Mouse (Mus musculus): ENCODE data around the gene Fam3c. TPM values are rescaled to one million over a fixed set of nuclear protein-coding genes. Genes with fewer than 3 reads are reported as not detected.
A peak's percentile ranks its signal among the peaks of the same experiment; 100 is the strongest.

The Fam3c gene
- polyA plus RNA-seq, 1 experiment from 2014 or later: 65.0 TPM

- H3K4me1 ChIP-seq (replicated peaks; ENCODE audit: insufficient read depth, low read length): 0 out of 2 replicates have a peak, but pooled peaks cover 8% of the 10 kb centered on the region
- H3K27ac ChIP-seq: no peak overlapping the region
- peaks cover 26% of the 10 kb centered on the region for H3K27me3 ChIP-seq (ENCODE audit: insufficient read depth, low read length)
- H3K4me2 ChIP-seq (ENCODE audit: low read length): no peak overlapping the region
- H3K9me3 ChIP-seq (replicated peaks; ENCODE audit: low read length): no peaks in the 10 kb centered on the region
- WGBS: 33% methylated on average over 4 of the region's 4 CpGs
- peak; percentile 44 for DNase-seq (ENCODE audit: low spot score)
- no peak overlapping the region for H3K9ac ChIP-seq (ENCODE audit: low read depth, low read length)
- no peak for TF ChIP-seq CTCF (IDR thresholded peaks at IDR 0.05; ENCODE audit: low read depth)
- no peak for ATAC-seq (replicated peaks; ENCODE audit: low FRiP score, low read depth)
- no peaks in the 10 kb centered on the region for H3K36me3 ChIP-seq (ENCODE audit: insufficient read depth, low read length)
- H3K4me3 ChIP-seq (replicated peaks; ENCODE audit: low read depth, low read length): no peak overlapping the region
Observed at GRCm38 (mm10) chr6:22292056-22292455, 64.0 kb downstream of the Fam3c start.

GRCm38 (mm10) chr6:22290790-22291189, 65.3 kb downstream of the Fam3c start:
- WGBS: 80% methylated on average over 8 of the region's 8 CpGs

GRCm38 (mm10) chr6:22289461-22290021, 66.5 kb downstream of the Fam3c start:
- no peak overlapping the region for H3K27ac ChIP-seq
- ATAC-seq (replicated peaks; ENCODE audit: low FRiP score, low read depth): no peak
- 2% methylated on average over 21 of the region's 21 CpGs for WGBS
- peak overlapping the region; percentile 50 for H3K4me2 ChIP-seq (ENCODE audit: low read length)
- H3K4me3 ChIP-seq (replicated peaks; ENCODE audit: low read depth, low read length): peak overlapping the region; percentile 33
- no peaks in the 10 kb centered on the region for H3K9me3 ChIP-seq (replicated peaks; ENCODE audit: low read length)
- H3K4me1 ChIP-seq (replicated peaks; ENCODE audit: insufficient read depth, low read length): 0 out of 2 replicates have a peak, but pooled peaks cover 8% of the 10 kb centered on the region
- no peak for TF ChIP-seq CTCF (IDR thresholded peaks at IDR 0.05; ENCODE audit: low read depth)
- no peak for DNase-seq (ENCODE audit: low spot score)
- H3K27me3 ChIP-seq (ENCODE audit: insufficient read depth, low read length): peaks cover 28% of the 10 kb centered on the region
- no peaks in the 10 kb centered on the region for H3K36me3 ChIP-seq (ENCODE audit: insufficient read depth, low read length)
- H3K9ac ChIP-seq (ENCODE audit: low read depth, low read length): no peak overlapping the region

More at GRCm38 (mm10) chr6:22290790-22291189, 65.3 kb downstream of the Fam3c start:
- no peak for DNase-seq (ENCODE audit: low spot score)
- Histone ChIP-seq H3K4me2 (ENCODE audit: low read length) (no peak overlapping the region), H3K4me1 (replicated peaks; ENCODE audit: insufficient read depth, low read length) (0 out of 2 replicates have a peak, but pooled peaks cover 8% of the 10 kb centered on the region), H3K9me3 (replicated peaks; ENCODE audit: low read length) (no peaks in the 10 kb centered on the region), H3K27ac (no peak overlapping the region), H3K4me3 (replicated peaks; ENCODE audit: low read depth, low read length) (no peak overlapping the region), H3K36me3 (ENCODE audit: insufficient read depth, low read length) (no peaks in the 10 kb centered on the region), H3K27me3 (ENCODE audit: insufficient read depth, low read length) (peaks cover 28% of the 10 kb centered on the region), H3K9ac (ENCODE audit: low read depth, low read length) (no peak overlapping the region)
- TF ChIP-seq CTCF (IDR thresholded peaks at IDR 0.05; ENCODE audit: low read depth): no peak
- no peak for ATAC-seq (replicated peaks; ENCODE audit: low FRiP score, low read depth)

- no peaks in the 10 kb centered on the region for H3K9me3 ChIP-seq (replicated peaks; ENCODE audit: low read length)
- 0 out of 2 replicates have a peak, but pooled peaks cover 8% of the 10 kb centered on the region for H3K4me1 ChIP-seq (replicated peaks; ENCODE audit: insufficient read depth, low read length)
- DNase-seq (ENCODE audit: low spot score) (peak; percentile 33), ATAC-seq (replicated peaks; ENCODE audit: low FRiP score, low read depth) (peak; percentile 61)
- H3K27me3 ChIP-seq (ENCODE audit: insufficient read depth, low read length): peaks cover 28% of the 10 kb centered on the region
- WGBS: 1% methylated on average over 38 of the region's 38 CpGs
- H3K4me2 ChIP-seq (ENCODE audit: low read length): peak overlapping the region; percentile 50
- H3K9ac ChIP-seq (ENCODE audit: low read depth, low read length): no peak overlapping the region
- H3K36me3 ChIP-seq (ENCODE audit: insufficient read depth, low read length): no peaks in the 10 kb centered on the region
- TF ChIP-seq CTCF (IDR thresholded peaks at IDR 0.05; ENCODE audit: low read depth): peak; percentile 51
- peak overlapping the region; percentile 33 for H3K4me3 ChIP-seq (replicated peaks; ENCODE audit: low read depth, low read length)
- H3K27ac ChIP-seq: no peak overlapping the region
Observed at GRCm38 (mm10) chr6:22288737-22289460, 67.1 kb downstream of the Fam3c start.

- no peak for TF ChIP-seq CTCF (IDR thresholded peaks at IDR 0.05; ENCODE audit: low read depth)
- no peak for DNase-seq (ENCODE audit: low spot score)
- Histone ChIP-seq H3K9me3 (replicated peaks; ENCODE audit: low read length) (no peaks in the 10 kb centered on the region), H3K4me1 (replicated peaks; ENCODE audit: insufficient read depth, low read length) (0 out of 2 replicates have a peak, but pooled peaks cover 8% of the 10 kb centered on the region), H3K27ac (no peak within 1 kb of the TSS), H3K9ac (ENCODE audit: low read depth, low read length) (no peak within 1 kb of the TSS), H3K27me3 (ENCODE audit: insufficient read depth, low read length) (peaks cover 28% of the 10 kb centered on the region), H3K4me3 (replicated peaks; ENCODE audit: low read depth, low read length) (peak within 1 kb of the TSS; percentile 33), H3K4me2 (ENCODE audit: low read length) (peak within 1 kb of the TSS; percentile 50), H3K36me3 (ENCODE audit: insufficient read depth, low read length) (no peaks in the 10 kb centered on the region)
- WGBS: 4% methylated on average over 20 of the region's 20 CpGs
- peak; percentile 63 for ATAC-seq (replicated peaks; ENCODE audit: low FRiP score, low read depth)
Observed at GRCm38 (mm10) chr6:22288004-22288736, 67.9 kb downstream of the Fam3c start, which contains the start of gene Wnt16. Gene Wnt16, plus strand, starts transcription at chr6:22288227.

- no peak overlapping the region for H3K27ac ChIP-seq
- TF ChIP-seq CTCF (IDR thresholded peaks at IDR 0.05; ENCODE audit: low read depth): no peak
- ATAC-seq (replicated peaks; ENCODE audit: low FRiP score, low read depth) (no peak), DNase-seq (ENCODE audit: low spot score) (no peak)
- WGBS: 83% methylated on average over 4 of the region's 4 CpGs
- no peaks in the 10 kb centered on the region for H3K9me3 ChIP-seq (replicated peaks; ENCODE audit: low read length)
- H3K4me1 ChIP-seq (replicated peaks; ENCODE audit: insufficient read depth, low read length): no peaks in the 10 kb centered on the region; the same call in 1 of the 2 replicates
- H3K9ac ChIP-seq (ENCODE audit: low read depth, low read length): no peak overlapping the region
- peaks cover 5% of the 10 kb centered on the region; the same call in 1 of the 2 replicates for H3K27me3 ChIP-seq (ENCODE audit: insufficient read depth, low read length)
- H3K4me3 ChIP-seq (replicated peaks; ENCODE audit: low read depth, low read length): no peak overlapping the region
- no peak overlapping the region for H3K4me2 ChIP-seq (ENCODE audit: low read length)
- no peaks in the 10 kb centered on the region for H3K36me3 ChIP-seq (ENCODE audit: insufficient read depth, low read length)
Observed at GRCm38 (mm10) chr6:22282405-22282804, 73.6 kb downstream of the Fam3c start.

All from kidney, postnatal 0 days (tissue).